Mouse (Mus musculus): ENCODE data around the gene Itpkc. TPM values are rescaled to one million over a fixed set of nuclear protein-coding genes. Genes with fewer than 3 reads are reported as not detected.

Itpkc gene
- polyA plus RNA-seq, 1 experiment from 2014 or later, result 7.2 TPM

GRCm38 (mm10) chr7:27167475-27168094 lies 60.9 kb downstream of the Itpkc start:
- no peaks in the 10 kb centered on the region for H3K27me3 ChIP-seq
- H3K27ac ChIP-seq, result peak overlapping the region; percentile 95; the same call in 1 of the 2 replicates
- H3K36me3 ChIP-seq, result peaks cover 61% of the 10 kb centered on the region
- H3K4me1 ChIP-seq, result peaks cover 41% of the 10 kb centered on the region
- WGBS, result 76% methylated on average over 11 of the region's 11 CpGs
- H3K9me3 ChIP-seq, result no peaks in the 10 kb centered on the region
- peak overlapping the region; percentile 75 for H3K9ac ChIP-seq
- H3K4me3 ChIP-seq, result peak overlapping the region; percentile 60
- ATAC-seq (ENCODE audit: low FRiP score, low read depth), result no peak
- peak overlapping the region; percentile 83 for H3K4me2 ChIP-seq (replicated peaks)

DNA sequence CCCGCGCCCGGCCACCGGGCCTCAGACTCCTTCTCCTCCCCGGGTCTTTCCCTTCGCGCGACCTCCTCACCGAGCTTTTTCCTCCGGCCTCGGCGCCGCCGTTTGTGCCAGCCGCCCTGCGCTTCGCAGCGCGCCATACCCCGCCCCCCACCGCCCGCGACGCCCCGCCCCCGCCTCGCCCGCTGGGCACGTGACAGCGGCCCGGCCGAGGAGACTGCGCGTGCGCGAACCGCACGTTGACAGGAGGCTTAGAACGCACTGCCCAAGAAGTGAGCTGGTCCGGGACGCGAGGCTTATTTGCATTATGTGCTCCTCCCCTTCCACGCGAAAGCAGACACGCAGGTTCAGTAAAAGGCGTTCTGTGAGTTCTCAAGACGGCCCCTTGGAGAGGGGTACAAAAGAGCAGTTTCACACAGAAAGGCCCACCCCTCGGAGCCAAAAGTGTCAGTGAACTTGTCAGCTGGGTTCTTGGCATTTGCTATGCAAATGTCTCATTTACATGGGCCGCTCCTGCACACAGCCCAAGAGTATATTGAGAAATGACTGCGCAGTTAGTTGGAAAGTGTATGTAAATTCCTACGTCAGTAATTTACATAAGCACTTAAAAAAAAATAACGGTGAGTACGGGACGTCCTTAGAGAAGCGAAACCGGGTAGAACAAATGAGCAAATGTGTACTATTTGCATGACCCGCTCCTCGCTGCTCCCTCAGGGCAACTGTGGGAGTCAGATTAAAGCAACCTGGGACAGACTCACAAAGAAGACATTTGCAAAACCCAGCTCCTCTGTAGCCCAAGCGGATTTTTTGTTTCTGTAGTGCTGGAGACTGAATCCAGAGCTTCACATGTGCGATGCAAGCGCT lies 61.6 kb downstream of the Itpkc start, which contains the start of gene Egln2:
TSS of gene Egln2 (minus strand) at position 189 of the 861 bp plus-strand sequence.
- H3K4me3 ChIP-seq, result peak within 1 kb of the TSS; percentile 60
- H3K9ac ChIP-seq, result peak within 1 kb of the TSS; percentile 75
- no peaks in the 10 kb centered on the region for H3K9me3 ChIP-seq
- H3K27ac ChIP-seq, result peak within 1 kb of the TSS; percentile 95
- H3K4me1 ChIP-seq, result peaks cover 47% of the 10 kb centered on the region
- H3K27me3 ChIP-seq, result no peaks in the 10 kb centered on the region
- WGBS, result 2% methylated on average over 61 of the region's 61 CpGs
- peaks cover 61% of the 10 kb centered on the region for H3K36me3 ChIP-seq
- H3K4me2 ChIP-seq (replicated peaks), result peak within 1 kb of the TSS; percentile 83
- peak; percentile 89 for ATAC-seq (ENCODE audit: low FRiP score, low read depth)

- Histone ChIP-seq H3K4me3 (peak overlapping the region; percentile 60), H3K36me3 (peaks cover 61% of the 10 kb centered on the region), H3K9ac (peak overlapping the region; percentile 75), H3K27ac (peak overlapping the region; percentile 95), H3K9me3 (no peaks in the 10 kb centered on the region), H3K4me2 (replicated peaks) (peak overlapping the region; percentile 83), H3K4me1 (peaks cover 47% of the 10 kb centered on the region), H3K27me3 (no peaks in the 10 kb centered on the region)
- peak; percentile 62 for ATAC-seq (ENCODE audit: low FRiP score, low read depth)
- 0% methylated on average over 33 of the region's 43 CpGs for WGBS
Observed at GRCm38 (mm10) chr7:27166229-27166613, 62.2 kb downstream of the Itpkc start.

- Histone ChIP-seq H3K4me1 (peaks cover 47% of the 10 kb centered on the region), H3K27me3 (no peaks in the 10 kb centered on the region), H3K36me3 (peaks cover 59% of the 10 kb centered on the region)
Observed at GRCm38 (mm10) chr7:27165696-27166095, 62.8 kb downstream of the Itpkc start.

GRCm38 (mm10) chr7:27165007-27165655 lies 63.3 kb downstream of the Itpkc start:
- Histone ChIP-seq H3K27me3 (no peaks in the 10 kb centered on the region), H3K9ac (peak overlapping the region; percentile 75), H3K36me3 (peaks cover 58% of the 10 kb centered on the region), H3K27ac (no peak overlapping the region), H3K4me2 (replicated peaks) (peak overlapping the region; percentile 83), H3K9me3 (no peaks in the 10 kb centered on the region), H3K4me3 (peak overlapping the region; percentile 60), H3K4me1 (peaks cover 52% of the 10 kb centered on the region)
- no peak for ATAC-seq (ENCODE audit: low FRiP score, low read depth)
- WGBS, result 71% methylated on average over 23 of the region's 23 CpGs

More at GRCm38 (mm10) chr7:27165696-27166095, 62.8 kb downstream of the Itpkc start:
- 3% methylated on average over 8 of the region's 8 CpGs for WGBS
- H3K4me3 ChIP-seq, result peak overlapping the region; percentile 60
- H3K9me3 ChIP-seq, result no peaks in the 10 kb centered on the region
- H3K9ac ChIP-seq, result peak overlapping the region; percentile 75
- H3K27ac ChIP-seq, result peak overlapping the region; percentile 95
- peak overlapping the region; percentile 83 for H3K4me2 ChIP-seq (replicated peaks)
- ATAC-seq (ENCODE audit: low FRiP score, low read depth), result no peak

DNA sequence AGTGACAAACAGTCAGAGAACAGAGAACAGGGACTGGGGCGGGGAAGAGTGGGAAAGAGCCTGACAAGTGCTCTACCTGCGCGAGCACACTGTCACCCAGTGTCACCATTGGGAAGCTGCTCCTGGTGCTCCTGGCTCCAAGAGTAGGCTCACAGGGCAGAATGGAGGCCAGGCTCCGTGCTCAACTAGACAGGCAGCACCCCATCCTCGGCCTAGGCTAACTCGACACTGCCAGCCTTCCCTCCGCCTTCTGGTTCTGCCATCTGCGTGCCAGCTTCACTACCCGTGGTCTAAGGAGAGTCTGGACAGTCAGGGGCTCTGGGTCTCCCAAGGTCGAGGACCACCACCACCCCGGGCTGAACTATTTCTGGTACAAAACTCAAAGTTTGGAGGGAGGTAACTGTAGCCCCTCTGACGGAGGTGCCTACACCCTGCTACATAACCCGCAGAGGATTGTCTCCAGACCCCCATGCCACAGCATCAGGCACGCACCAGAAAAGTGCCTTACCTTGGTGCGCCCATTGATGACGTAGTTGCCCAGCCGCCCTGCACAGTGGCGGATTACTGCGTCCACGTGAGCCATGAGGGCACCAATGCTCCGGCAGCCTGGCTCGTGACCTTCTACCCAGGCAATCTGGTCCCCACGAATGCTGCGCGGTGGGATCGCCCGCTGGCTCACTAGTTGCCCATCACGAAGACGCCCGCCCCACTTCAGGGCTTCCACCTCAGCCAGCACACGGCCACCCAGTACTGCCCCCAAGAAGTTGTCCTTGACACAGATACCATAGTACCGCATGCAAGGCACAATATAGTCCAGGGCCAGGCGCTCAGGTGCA lies 64.1 kb downstream of the Itpkc start:
- no peaks in the 10 kb centered on the region for H3K9me3 ChIP-seq
- peak overlapping the region; percentile 75 for H3K9ac ChIP-seq
- peak overlapping the region; percentile 83 for H3K4me2 ChIP-seq (replicated peaks)
- no peak for ATAC-seq (ENCODE audit: low FRiP score, low read depth)
- H3K4me3 ChIP-seq, result peak overlapping the region; percentile 60
- no peak overlapping the region for H3K27ac ChIP-seq
- 82% methylated on average over 33 of the region's 33 CpGs for WGBS
- H3K36me3 ChIP-seq, result peaks cover 60% of the 10 kb centered on the region
- H3K4me1 ChIP-seq, result peaks cover 54% of the 10 kb centered on the region
- H3K27me3 ChIP-seq, result no peaks in the 10 kb centered on the region

DNA sequence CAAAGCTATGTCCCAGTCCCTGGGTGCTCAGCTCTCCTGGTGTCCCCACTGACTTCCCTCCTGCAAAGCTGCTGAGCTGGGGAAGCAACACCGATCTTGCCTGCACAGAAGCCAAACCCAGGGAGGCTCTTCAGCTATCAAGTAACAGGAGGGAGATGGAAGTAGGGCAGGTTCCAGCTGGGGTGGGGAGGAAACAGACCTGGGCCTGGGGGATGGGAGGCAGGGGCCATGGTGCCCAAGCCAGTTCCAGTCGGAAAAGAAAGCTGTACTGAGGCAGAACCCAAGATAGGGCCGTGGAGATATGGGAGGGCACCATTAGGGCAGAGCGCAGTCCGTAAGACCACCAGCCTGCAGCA lies 65.0 kb downstream of the Itpkc start:
- Histone ChIP-seq H3K4me1 (peaks cover 54% of the 10 kb centered on the region), H3K4me2 (replicated peaks) (peak overlapping the region; percentile 83)

DNA sequence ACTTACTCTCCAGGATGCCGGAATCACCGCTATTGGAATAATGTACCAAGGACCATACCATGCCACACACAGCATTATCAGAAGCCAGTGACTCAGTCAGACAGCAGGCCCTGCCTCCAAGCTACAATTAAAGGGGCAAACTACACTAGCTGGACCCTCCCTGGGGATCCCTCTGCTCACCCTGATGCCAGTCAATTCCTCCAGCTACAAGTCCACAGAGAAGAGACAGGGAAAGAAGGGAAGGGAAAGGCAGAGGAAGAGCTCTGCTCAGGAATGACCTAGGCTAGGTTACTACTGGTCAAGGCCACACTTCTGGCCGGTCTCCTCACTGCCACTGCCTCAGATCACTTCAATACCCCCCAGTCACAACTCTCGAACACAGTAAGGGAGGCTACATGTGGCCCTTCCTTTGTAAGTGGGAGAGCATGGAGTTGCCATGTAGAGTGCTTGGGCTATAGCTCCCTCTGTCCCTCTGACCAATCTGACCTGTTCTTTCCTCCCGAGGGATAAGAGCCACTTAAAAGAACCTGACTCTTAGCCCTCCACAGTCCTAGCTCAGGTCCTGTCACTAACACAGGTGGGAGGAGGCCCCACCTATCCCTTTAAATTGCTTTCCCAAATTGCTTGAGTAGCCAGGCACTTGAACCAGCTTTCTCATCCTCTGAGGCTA lies 65.5 kb downstream of the Itpkc start:
- H3K9me3 ChIP-seq, result no peaks in the 10 kb centered on the region
- H3K36me3 ChIP-seq, result peaks cover 68% of the 10 kb centered on the region
- no peak overlapping the region for H3K27ac ChIP-seq
- H3K9ac ChIP-seq, result peak overlapping the region; percentile 75
- no peak for ATAC-seq (ENCODE audit: low FRiP score, low read depth)
- 84% methylated on average over 5 of the region's 5 CpGs for WGBS
- no peaks in the 10 kb centered on the region for H3K27me3 ChIP-seq
- H3K4me2 ChIP-seq (replicated peaks), result peak overlapping the region; percentile 83
- H3K4me3 ChIP-seq, result peak overlapping the region; percentile 11; the same call in 1 of the 2 replicates
- peaks cover 53% of the 10 kb centered on the region for H3K4me1 ChIP-seq

More for the DNA sequence above, 65.0 kb downstream of the Itpkc start:
- peaks cover 63% of the 10 kb centered on the region for H3K36me3 ChIP-seq
- no peaks in the 10 kb centered on the region for H3K27me3 ChIP-seq
- ATAC-seq (ENCODE audit: low FRiP score, low read depth), result no peak
- 85% methylated on average over 5 of the region's 5 CpGs for WGBS
- H3K4me3 ChIP-seq, result peak overlapping the region; percentile 11; the same call in 1 of the 2 replicates
- no peaks in the 10 kb centered on the region for H3K9me3 ChIP-seq
- no peak overlapping the region for H3K27ac ChIP-seq
- H3K9ac ChIP-seq, result peak overlapping the region; percentile 75

- no peak overlapping the region for H3K4me2 ChIP-seq (replicated peaks)
- H3K36me3 ChIP-seq, result peaks cover 77% of the 10 kb centered on the region
- 87% methylated on average over 4 of the region's 4 CpGs for WGBS
- H3K9ac ChIP-seq, result 0 out of 2 replicates have a peak overlapping the region, but pooled peaks have one; percentile 19
- peaks cover 44% of the 10 kb centered on the region for H3K4me1 ChIP-seq
- no peaks in the 10 kb centered on the region for H3K27me3 ChIP-seq
- H3K9me3 ChIP-seq, result no peaks in the 10 kb centered on the region
- no peak overlapping the region for H3K27ac ChIP-seq
- no peak overlapping the region for H3K4me3 ChIP-seq
- no peak for ATAC-seq (ENCODE audit: low FRiP score, low read depth)
Observed at GRCm38 (mm10) chr7:27161744-27162143, 66.7 kb downstream of the Itpkc start.

GRCm38 (mm10) chr7:27160921-27161320 lies 67.5 kb downstream of the Itpkc start:
- ATAC-seq (ENCODE audit: low FRiP score, low read depth), result no peak
- no peaks in the 10 kb centered on the region for H3K27me3 ChIP-seq
- WGBS, result 86% methylated on average over 3 of the region's 3 CpGs
- H3K4me1 ChIP-seq, result peaks cover 44% of the 10 kb centered on the region
- H3K4me2 ChIP-seq (replicated peaks), result no peak overlapping the region
- no peaks in the 10 kb centered on the region for H3K9me3 ChIP-seq
- H3K9ac ChIP-seq, result 0 out of 2 replicates have a peak overlapping the region, but pooled peaks have one; percentile 19
- H3K36me3 ChIP-seq, result peaks cover 77% of the 10 kb centered on the region
- no peak overlapping the region for H3K27ac ChIP-seq
- H3K4me3 ChIP-seq, result no peak overlapping the region

- peaks cover 35% of the 10 kb centered on the region for H3K4me1 ChIP-seq
- H3K27ac ChIP-seq, result no peak overlapping the region; the same call in 1 of the 2 replicates
- 0 out of 2 replicates have a peak overlapping the region, but pooled peaks have one; percentile 11 for H3K4me2 ChIP-seq (replicated peaks)
- H3K9ac ChIP-seq, result no peak overlapping the region
- H3K27me3 ChIP-seq, result no peaks in the 10 kb centered on the region
- peak; percentile 92 for ATAC-seq (ENCODE audit: low FRiP score, low read depth)
- no peaks in the 10 kb centered on the region for H3K9me3 ChIP-seq
- H3K36me3 ChIP-seq, result peaks cover 73% of the 10 kb centered on the region
- WGBS, result 16% methylated on average over 8 of the region's 8 CpGs
- no peak overlapping the region for H3K4me3 ChIP-seq
Observed at GRCm38 (mm10) chr7:27159882-27160281, 68.6 kb downstream of the Itpkc start.
